Mouse (Mus musculus) embryonic facial prominence, embryonic 13.5 days (tissue): Measurements from ENCODE around the gene D430019H16Rik. TPM values are rescaled to one million over a fixed set of nuclear protein-coding genes. Genes with fewer than 3 reads are reported as not detected.

ENCODE experiments used
- ATAC-seq: fragments of 200-750 bp; cut with Nextera tagmentation; 2 replicates; pipeline ENCODE4 v1.8.0; 2017; ENCODE audit warnings: low read depth; ENCODE audit not compliant: insufficient number of reproducible peaks, insufficient read depth, low FRiP score, low TSS enrichment
- H3K27ac ChIP-seq: fragments of 300-500 bp; sonication (generic); 2 replicates; pipeline ENCODE4 v1.5.1; 2015; ENCODE audit warnings: moderate library complexity, mild to moderate bottlenecking, inconsistent platforms
- H3K27me3 ChIP-seq: fragments of 300-500 bp; sonication (generic); 2 replicates; pipeline ENCODE4 v1.6.1; 2015; ENCODE audit warnings: mild to moderate bottlenecking, inconsistent platforms
- H3K36me3 ChIP-seq: fragments of 300-500 bp; sonication (generic); 2 replicates; pipeline ENCODE4 v1.6.1; 2015; ENCODE audit warnings: mild to moderate bottlenecking, inconsistent platforms
- H3K4me1 ChIP-seq: fragments of 300-500 bp; sonication (generic); 2 replicates; pipeline ENCODE4 v1.6.1; 2015; ENCODE audit warnings: inconsistent platforms
- H3K4me2 ChIP-seq: fragments of 300-500 bp; sonication (generic); 2 replicates; pipeline ENCODE4 v1.6.1; 2015; ENCODE audit warnings: moderate library complexity, mild to moderate bottlenecking, inconsistent platforms
- H3K4me3 ChIP-seq: fragments of 300-500 bp; sonication (generic); 2 replicates; pipeline ENCODE4 v1.5.1; 2015; ENCODE audit warnings: mild to moderate bottlenecking, inconsistent platforms
- H3K9ac ChIP-seq: fragments of 300-500 bp; sonication (generic); 2 replicates; pipeline ENCODE4 v1.6.1; 2015; ENCODE audit warnings: mild to moderate bottlenecking, inconsistent platforms
- H3K9me3 ChIP-seq: fragments of 300-500 bp; sonication (generic); 2 replicates; pipeline ENCODE4 v1.6.1; 2016; ENCODE audit warnings: inconsistent platforms
- WGBS: fragments of 180-500 bp; shearing (Covaris S2); methylation state at CpG from one replicate; pipeline ENCODE4 v1.1.7; 2015; ENCODE audit warnings: mixed read lengths; 5-methylcytosine and 5-hydroxymethylcytosine counted together
- polyA plus RNA-seq: library from polyadenylated mRNA; unstranded; fragments of >200 nt; fragmentation: Nextera tagmentation; extraction: Ambion mirVana; gene quantifications from 2 replicates; pipeline ENCODE4 v1.2.1, GENCODE M21; 2015

D430019H16Rik gene
- polyA plus RNA-seq, 1 experiment from 2014 or later, result 3.0 TPM

DNA sequence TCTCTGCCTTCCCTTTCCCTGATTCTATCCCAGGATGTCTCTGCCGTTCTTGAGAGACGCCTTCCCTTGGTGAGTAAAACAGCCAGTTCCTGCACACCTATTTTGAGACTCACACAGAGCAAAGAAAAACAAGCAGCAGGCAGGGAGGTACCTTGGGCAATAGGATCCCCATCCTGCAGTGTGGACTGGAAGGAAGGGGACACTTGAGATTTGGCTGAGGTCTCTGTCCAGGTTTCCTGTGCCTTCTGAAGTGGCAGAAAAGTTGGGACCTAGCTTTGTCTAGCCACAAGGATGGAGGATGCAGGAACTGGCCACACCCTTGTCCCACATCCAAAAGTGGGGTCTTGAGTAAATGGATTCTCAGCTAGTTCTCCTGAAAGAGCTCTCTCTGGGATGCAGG, 66.2 kb downstream of the D430019H16Rik start:
- Histone ChIP-seq H3K4me2 (no peak overlapping the region), H3K4me1 (peaks cover 24% of the 10 kb centered on the region), H3K4me3 (no peak overlapping the region), H3K36me3 (no peaks in the 10 kb centered on the region), H3K9ac (no peak overlapping the region), H3K27ac (0 out of 2 replicates have a peak overlapping the region, but pooled peaks have one; percentile 0), H3K27me3 (no peaks in the 10 kb centered on the region), H3K9me3 (no peaks in the 10 kb centered on the region)
- WGBS, result 80% methylated on average over 2 of the region's 2 CpGs
- no peak for ATAC-seq

DNA sequence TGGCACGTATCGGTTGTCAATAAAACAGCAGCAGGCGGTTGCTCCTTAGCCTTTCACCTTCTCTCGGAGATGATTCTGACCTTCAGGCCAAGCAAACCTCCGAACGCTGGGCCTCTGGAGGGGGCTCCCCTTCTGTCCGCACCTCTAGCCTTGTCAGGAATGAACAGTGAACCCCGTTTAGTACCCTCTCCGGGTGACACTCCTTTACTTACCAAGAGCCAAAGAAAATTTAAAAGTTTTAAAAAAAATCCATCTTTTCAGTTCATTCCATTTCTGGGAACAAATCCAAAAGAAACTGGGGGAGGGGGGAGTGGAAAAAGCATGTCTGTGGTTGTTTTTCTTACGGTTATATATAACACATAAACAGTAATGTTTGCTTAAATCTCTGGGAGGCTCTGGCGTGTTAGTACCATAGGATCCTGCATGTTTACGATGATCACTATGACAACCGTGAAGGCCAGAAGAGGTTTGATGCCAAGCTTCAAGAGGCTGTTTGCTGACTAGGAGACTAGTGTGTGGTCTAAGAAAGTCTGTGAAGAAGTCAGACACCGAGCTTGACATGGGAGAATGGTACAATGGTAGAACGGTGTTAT, 67.6 kb downstream of the D430019H16Rik start:
- peak; percentile 77 for ATAC-seq
- peaks cover 24% of the 10 kb centered on the region for H3K4me1 ChIP-seq
- peak overlapping the region; percentile 75 for H3K27ac ChIP-seq
- H3K36me3 ChIP-seq, result no peaks in the 10 kb centered on the region
- H3K9me3 ChIP-seq, result no peaks in the 10 kb centered on the region
- H3K27me3 ChIP-seq, result no peaks in the 10 kb centered on the region
- no peak overlapping the region for H3K9ac ChIP-seq
- no peak overlapping the region for H3K4me3 ChIP-seq
- 45% methylated on average over 15 of the region's 15 CpGs for WGBS
- peak overlapping the region; percentile 42 for H3K4me2 ChIP-seq

GRCm38 (mm10) chr12:105523737-105524136, 70.1 kb downstream of the D430019H16Rik start:
- no peak overlapping the region for H3K27ac ChIP-seq
- H3K4me1 ChIP-seq, result peaks cover 24% of the 10 kb centered on the region
- no peak overlapping the region for H3K4me2 ChIP-seq
- H3K36me3 ChIP-seq, result no peaks in the 10 kb centered on the region
- H3K9ac ChIP-seq, result no peak overlapping the region
- no peak overlapping the region for H3K4me3 ChIP-seq
- H3K27me3 ChIP-seq, result no peaks in the 10 kb centered on the region
- H3K9me3 ChIP-seq, result no peaks in the 10 kb centered on the region
- 38% methylated on average over 2 of the region's 2 CpGs for WGBS
- no peak for ATAC-seq

- Histone ChIP-seq H3K27ac (no peak overlapping the region), H3K4me1 (peaks cover 8% of the 10 kb centered on the region; the same call in 1 of the 2 replicates), H3K9me3 (no peaks in the 10 kb centered on the region), H3K4me3 (no peak overlapping the region), H3K36me3 (no peaks in the 10 kb centered on the region), H3K4me2 (no peak overlapping the region), H3K9ac (no peak overlapping the region), H3K27me3 (no peaks in the 10 kb centered on the region)
- no peak for ATAC-seq
- WGBS, result 81% methylated on average over 3 of the region's 3 CpGs
Observed at GRCm38 (mm10) chr12:105526186-105526585, 72.5 kb downstream of the D430019H16Rik start.

DNA sequence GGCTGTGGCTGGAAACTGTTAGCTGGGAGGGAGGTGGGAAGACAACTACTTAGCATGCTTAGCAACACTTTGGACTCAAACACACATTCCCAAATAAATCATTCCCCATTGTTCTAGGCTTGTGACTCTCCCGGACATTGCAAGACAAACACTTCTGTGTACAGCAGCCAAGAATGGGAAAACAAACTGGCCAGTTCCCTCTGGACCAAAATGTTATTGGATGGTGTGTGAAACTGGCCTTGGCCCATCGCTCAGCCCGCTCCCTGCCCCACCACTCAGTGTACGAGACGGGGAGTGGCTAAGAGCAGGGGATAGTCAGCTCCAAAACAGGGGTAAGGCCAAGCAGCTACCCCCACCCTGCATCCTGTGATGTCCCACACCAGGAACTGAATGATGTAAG, 73.2 kb downstream of the D430019H16Rik start:
- Histone ChIP-seq H3K27ac (no peak overlapping the region), H3K4me3 (no peak overlapping the region), H3K4me1 (peaks cover 7% of the 10 kb centered on the region; the same call in 1 of the 2 replicates), H3K4me2 (no peak overlapping the region), H3K9ac (no peak overlapping the region), H3K36me3 (no peaks in the 10 kb centered on the region), H3K27me3 (no peaks in the 10 kb centered on the region), H3K9me3 (no peaks in the 10 kb centered on the region)
- WGBS, result 73% methylated on average over 5 of the region's 5 CpGs
- no peak for ATAC-seq

GRCm38 (mm10) chr12:105529545-105529944, 75.9 kb downstream of the D430019H16Rik start:
- Histone ChIP-seq H3K9me3 (no peaks in the 10 kb centered on the region), H3K27me3 (no peaks in the 10 kb centered on the region), H3K36me3 (no peaks in the 10 kb centered on the region), H3K27ac (no peak overlapping the region), H3K4me3 (no peak overlapping the region), H3K4me1 (peaks cover 7% of the 10 kb centered on the region; the same call in 1 of the 2 replicates), H3K4me2 (no peak overlapping the region), H3K9ac (no peak overlapping the region)
- ATAC-seq, result no peak
- WGBS, result 66% methylated on average over 9 of the region's 9 CpGs

DNA sequence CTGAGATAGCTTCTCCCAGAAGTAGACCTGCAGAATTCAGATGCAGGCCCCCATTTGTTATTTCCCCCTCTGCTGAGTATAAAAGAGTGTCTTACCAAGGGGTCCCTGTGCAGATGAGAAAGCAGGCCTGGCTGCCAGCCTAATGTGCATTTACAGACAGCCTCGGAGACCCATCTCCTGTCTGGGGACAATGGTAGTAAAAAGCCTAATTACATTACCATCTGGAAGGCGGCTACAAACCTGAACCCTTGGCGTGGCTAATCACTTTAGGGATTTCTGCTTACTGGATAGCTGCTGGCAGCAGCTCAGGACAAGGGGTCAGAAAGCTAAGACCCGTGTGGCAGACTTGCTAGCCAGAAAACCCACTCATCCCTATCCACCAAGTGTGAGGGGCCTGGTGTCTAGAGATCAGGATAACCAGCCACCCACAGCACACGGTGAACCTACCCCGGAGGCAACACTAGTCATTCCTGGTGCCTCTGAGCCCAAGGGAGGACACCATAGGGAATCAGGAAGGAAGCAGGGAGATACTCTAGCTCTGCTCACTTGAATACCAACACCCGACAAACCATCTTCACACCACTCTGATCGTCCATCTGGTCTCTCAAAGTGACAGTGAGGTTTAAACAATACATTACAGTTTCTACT, 78.2 kb downstream of the D430019H16Rik start:
- H3K27ac ChIP-seq, result no peak overlapping the region
- no peak overlapping the region for H3K4me3 ChIP-seq
- H3K4me1 ChIP-seq, result peaks cover 11% of the 10 kb centered on the region
- no peak overlapping the region for H3K9ac ChIP-seq
- H3K9me3 ChIP-seq, result no peaks in the 10 kb centered on the region
- no peak for ATAC-seq
- no peak overlapping the region for H3K4me2 ChIP-seq
- H3K27me3 ChIP-seq, result no peaks in the 10 kb centered on the region
- WGBS, result 36% methylated on average over 8 of the region's 8 CpGs
- no peaks in the 10 kb centered on the region for H3K36me3 ChIP-seq

- H3K27ac ChIP-seq, result no peak overlapping the region
- peaks cover 11% of the 10 kb centered on the region for H3K4me1 ChIP-seq
- ATAC-seq, result no peak
- no peak overlapping the region for H3K9ac ChIP-seq
- no peaks in the 10 kb centered on the region for H3K27me3 ChIP-seq
- WGBS, result 86% methylated on average over 4 of the region's 4 CpGs
- no peak overlapping the region for H3K4me3 ChIP-seq
- no peak overlapping the region for H3K4me2 ChIP-seq
- 0 out of 2 replicates have a peak, but pooled peaks cover 6% of the 10 kb centered on the region for H3K9me3 ChIP-seq
- no peaks in the 10 kb centered on the region for H3K36me3 ChIP-seq
Observed at GRCm38 (mm10) chr12:105534842-105535241, 81.2 kb downstream of the D430019H16Rik start.

- Histone ChIP-seq H3K4me1 (peaks cover 11% of the 10 kb centered on the region), H3K36me3 (no peaks in the 10 kb centered on the region), H3K9me3 (0 out of 2 replicates have a peak, but pooled peaks cover 6% of the 10 kb centered on the region), H3K27ac (no peak overlapping the region), H3K9ac (no peak overlapping the region), H3K27me3 (no peaks in the 10 kb centered on the region), H3K4me2 (no peak overlapping the region), H3K4me3 (no peak overlapping the region)
- no peak for ATAC-seq
- WGBS, result 57% methylated on average over 13 of the region's 13 CpGs
Observed at GRCm38 (mm10) chr12:105535968-105536760, 82.5 kb downstream of the D430019H16Rik start.

DNA sequence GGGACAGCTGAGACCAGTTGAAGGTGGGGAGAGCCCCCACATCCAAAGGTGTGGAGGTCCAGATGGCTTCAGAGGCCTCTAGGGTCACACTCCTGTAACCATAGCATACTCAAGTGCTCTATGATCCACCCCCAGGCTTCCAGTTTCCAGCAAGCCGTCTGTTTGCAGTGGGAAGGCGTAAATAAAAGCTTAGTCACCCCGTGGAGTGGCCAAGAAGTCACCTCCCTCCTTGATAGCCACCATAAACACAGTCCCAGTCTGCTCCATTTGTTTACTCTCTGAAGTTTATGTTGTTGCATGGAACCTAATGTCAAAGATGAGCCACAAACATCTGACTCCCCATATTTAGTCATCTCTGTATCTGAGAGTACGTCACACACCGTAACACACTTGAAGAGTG, 83.5 kb downstream of the D430019H16Rik start:
- Histone ChIP-seq H3K4me3 (no peak overlapping the region), H3K9me3 (0 out of 2 replicates have a peak, but pooled peaks cover 6% of the 10 kb centered on the region), H3K27ac (no peak overlapping the region), H3K4me1 (peaks cover 5% of the 10 kb centered on the region), H3K36me3 (no peaks in the 10 kb centered on the region), H3K4me2 (no peak overlapping the region), H3K27me3 (no peaks in the 10 kb centered on the region), H3K9ac (no peak overlapping the region)
- ATAC-seq, result no peak
- 69% methylated on average over 5 of the region's 5 CpGs for WGBS

DNA sequence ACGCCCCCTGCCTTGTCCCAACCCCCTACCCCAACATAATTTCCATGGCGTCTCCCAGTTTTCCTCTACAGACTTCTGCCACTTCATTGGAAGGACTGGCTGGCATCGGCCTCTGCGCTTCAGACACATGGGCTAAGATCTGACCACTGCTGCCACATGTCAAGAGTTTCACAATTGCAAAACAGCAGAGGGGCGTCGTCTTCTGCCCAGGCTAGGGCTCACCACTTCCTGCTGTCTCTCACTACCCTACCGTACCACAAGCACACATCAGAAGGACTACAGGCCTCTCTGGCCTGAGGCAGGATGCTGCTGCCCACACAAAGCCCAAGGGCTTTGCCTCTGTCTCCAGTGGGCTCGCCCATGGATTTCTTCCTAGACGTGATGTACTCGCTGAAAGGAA, 86.0 kb downstream of the D430019H16Rik start:
- WGBS, result 90% methylated on average over 10 of the region's 10 CpGs
- no peak overlapping the region for H3K27ac ChIP-seq
- 0 out of 2 replicates have a peak, but pooled peaks cover 6% of the 10 kb centered on the region for H3K9me3 ChIP-seq
- H3K4me2 ChIP-seq, result no peak overlapping the region
- H3K27me3 ChIP-seq, result no peaks in the 10 kb centered on the region
- H3K4me1 ChIP-seq, result peaks cover 10% of the 10 kb centered on the region; the same call in 1 of the 2 replicates
- ATAC-seq, result no peak
- no peaks in the 10 kb centered on the region for H3K36me3 ChIP-seq
- no peak overlapping the region for H3K9ac ChIP-seq
- H3K4me3 ChIP-seq, result no peak overlapping the region
